Mouse (Mus musculus): ENCODE results near the gene Sipa1l3. TPM values are rescaled to one million over a fixed set of nuclear protein-coding genes. Genes with fewer than 3 reads are reported as not detected.

Gene Sipa1l3
- total RNA-seq, 2 experiments from 2014 or later: 55.0 to 60.7 TPM

- intact Hi-C loops (cut with DNase I): no loop called here
- no peak for DNase-seq (ENCODE audit: low spot score in 2 of 2)
Observed at GRCm38 (mm10) chr7:29512729-29513128, 5.7 kb downstream of the Sipa1l3 start.

GRCm38 (mm10) chr7:29511598-29512275 lies 6.7 kb downstream of the Sipa1l3 start:
- DNase-seq (ENCODE audit: low spot score in 2 of 2): peak; percentile 27 to 74
- intact Hi-C loops (cut with DNase I): no loop called here

GRCm38 (mm10) chr7:29508522-29508921 lies 9.9 kb downstream of the Sipa1l3 start:
- intact Hi-C loops (cut with DNase I): no loop called here
- DNase-seq (ENCODE audit: low spot score in 2 of 2): no peak

- DNase-seq (ENCODE audit: low spot score in 2 of 2): no peak
- intact Hi-C loops (cut with DNase I): no loop called here
Observed at GRCm38 (mm10) chr7:29505337-29506318, 12.8 kb downstream of the Sipa1l3 start.

- intact Hi-C loops (cut with DNase I): no loop called here
- no peak for DNase-seq (ENCODE audit: low spot score in 2 of 2)
Observed at GRCm38 (mm10) chr7:29504683-29505290, 13.7 kb downstream of the Sipa1l3 start.

- intact Hi-C loops (cut with DNase I): no loop called here
- DNase-seq (ENCODE audit: low spot score in 2 of 2): no peak
Observed at GRCm38 (mm10) chr7:29503616-29504015, 14.8 kb downstream of the Sipa1l3 start.

GRCm38 (mm10) chr7:29501214-29501613 lies 17.2 kb downstream of the Sipa1l3 start:
- intact Hi-C loops (cut with DNase I): no loop called here
- no peak for DNase-seq (ENCODE audit: low spot score in 2 of 2)

- DNase-seq (ENCODE audit: low spot score in 2 of 2): no peak
- intact Hi-C loops (cut with DNase I): no loop called here
Observed at GRCm38 (mm10) chr7:29499071-29499470, 19.4 kb downstream of the Sipa1l3 start.

GRCm38 (mm10) chr7:29496953-29497590 lies 21.4 kb downstream of the Sipa1l3 start:
- intact Hi-C loops (cut with DNase I): loop anchor here (1.0 kb wide), 1 partner anchor 38 kb away; no protein-coding TSS in a partner anchor
- no peak for DNase-seq (ENCODE audit: low spot score in 2 of 2)

GRCm38 (mm10) chr7:29496332-29496731 lies 22.1 kb downstream of the Sipa1l3 start:
- no peak for DNase-seq (ENCODE audit: low spot score in 2 of 2)
- intact Hi-C loops (cut with DNase I): no loop called here

GRCm38 (mm10) chr7:29495880-29496279 lies 22.6 kb downstream of the Sipa1l3 start:
- no peak for DNase-seq (ENCODE audit: low spot score in 2 of 2)
- intact Hi-C loops (cut with DNase I): no loop called here

GRCm38 (mm10) chr7:29494854-29495253 lies 23.6 kb downstream of the Sipa1l3 start:
- intact Hi-C loops (cut with DNase I): no loop called here

GRCm38 (mm10) chr7:29494015-29494414 lies 24.4 kb downstream of the Sipa1l3 start:
- no peak for DNase-seq (ENCODE audit: low spot score in 2 of 2)
- intact Hi-C loops (cut with DNase I): no loop called here

More at GRCm38 (mm10) chr7:29494854-29495253, 23.6 kb downstream of the Sipa1l3 start:
- DNase-seq (ENCODE audit: low spot score in 2 of 2): no peak

GRCm38 (mm10) chr7:29492992-29493391 lies 25.4 kb downstream of the Sipa1l3 start:
- intact Hi-C loops (cut with DNase I): no loop called here
- DNase-seq (ENCODE audit: low spot score in 2 of 2): no peak

- intact Hi-C loops (cut with DNase I): no loop called here
- no peak for DNase-seq (ENCODE audit: low spot score in 2 of 2)
Observed at GRCm38 (mm10) chr7:29491861-29492260, 26.6 kb downstream of the Sipa1l3 start.

- no peak for DNase-seq (ENCODE audit: low spot score in 2 of 2)
- intact Hi-C loops (cut with DNase I): no loop called here
Observed at GRCm38 (mm10) chr7:29491471-29491755, 27.0 kb downstream of the Sipa1l3 start.

- peak in 1 of 2 experiments; percentile 49 for DNase-seq (ENCODE audit: low spot score in 2 of 2)
- intact Hi-C loops (cut with DNase I): no loop called here
Observed at GRCm38 (mm10) chr7:29490704-29491470, 27.6 kb downstream of the Sipa1l3 start.

GRCm38 (mm10) chr7:29489851-29490250 lies 28.6 kb downstream of the Sipa1l3 start:
- intact Hi-C loops (cut with DNase I): no loop called here
- DNase-seq (ENCODE audit: low spot score in 2 of 2): no peak

- no peak for DNase-seq (ENCODE audit: low spot score in 2 of 2)
Observed at GRCm38 (mm10) chr7:29489364-29489763, 29.1 kb downstream of the Sipa1l3 start.

More at GRCm38 (mm10) chr7:29489364-29489763, 29.1 kb downstream of the Sipa1l3 start:
- intact Hi-C loops (cut with DNase I): no loop called here
